Mouse (Mus musculus) thymus, postnatal 0 days (tissue): ENCODE data around the gene Vill. TPM values are rescaled to one million over a fixed set of nuclear protein-coding genes. Genes with fewer than 3 reads are reported as not detected.

Source experiments
- DNase-seq: peaks from one replicate; pipeline ENCODE4 v3.0.0-alpha.2; 2015; ENCODE audit warnings: low spot score
- polyA plus RNA-seq: library from polyadenylated mRNA; unstranded; fragments of >200 nt; fragmentation: Nextera tagmentation; extraction: Ambion mirVana; gene quantifications from 2 replicates; pipeline ENCODE4 v1.2.1, GENCODE M21; 2015

Vill gene
- polyA plus RNA-seq = 5.9 and 8.0 TPM in 2 replicates

GRCm38 (mm10) chr9:119052154-119052944 is at the start of gene Vill:
TSS of gene Vill (plus strand) at chr9:119052778.
- DNase-seq = no peak

- DNase-seq = no peak
Measured at GRCm38 (mm10) chr9:119003990-119004702, 48.4 kb upstream of the Vill start.

GRCm38 (mm10) chr9:119004703-119005076 is 47.9 kb upstream of the Vill start:
- no peak for DNase-seq

GRCm38 (mm10) chr9:119005303-119006029 is 47.1 kb upstream of the Vill start:
- no peak for DNase-seq

GRCm38 (mm10) chr9:119007266-119007665 is 45.3 kb upstream of the Vill start:
- DNase-seq = no peak

- no peak for DNase-seq
Measured at GRCm38 (mm10) chr9:119008871-119009270, 43.7 kb upstream of the Vill start.

- no peak for DNase-seq
Measured at GRCm38 (mm10) chr9:119010156-119010710, 42.3 kb upstream of the Vill start.

- no peak for DNase-seq
Measured at GRCm38 (mm10) chr9:119016785-119017507, 35.6 kb upstream of the Vill start.

- no peak for DNase-seq
Measured at GRCm38 (mm10) chr9:119021731-119022130, 30.8 kb upstream of the Vill start.

GRCm38 (mm10) chr9:119025263-119025662 is 27.3 kb upstream of the Vill start:
- no peak for DNase-seq

GRCm38 (mm10) chr9:119025832-119026331 is 26.7 kb upstream of the Vill start:
- no peak for DNase-seq

GRCm38 (mm10) chr9:119027337-119027736 is 25.2 kb upstream of the Vill start:
- no peak for DNase-seq

- DNase-seq = no peak
Measured at GRCm38 (mm10) chr9:119028226-119029195, 24.1 kb upstream of the Vill start.

GRCm38 (mm10) chr9:119029568-119029967 is 23.0 kb upstream of the Vill start:
- DNase-seq = peak; percentile 35

- no peak for DNase-seq
Measured at GRCm38 (mm10) chr9:119031038-119031437, 21.5 kb upstream of the Vill start.

GRCm38 (mm10) chr9:119031772-119032171 is 20.8 kb upstream of the Vill start:
- DNase-seq = no peak

GRCm38 (mm10) chr9:119032538-119032937 is 20.0 kb upstream of the Vill start:
- DNase-seq = no peak

GRCm38 (mm10) chr9:119033111-119033921 is 19.3 kb upstream of the Vill start:
- no peak for DNase-seq

GRCm38 (mm10) chr9:119034069-119034468 is 18.5 kb upstream of the Vill start:
- no peak for DNase-seq
